Mouse (Mus musculus) midbrain, embryonic 14.5 days (tissue): ENCODE measurements around the gene Senp3. TPM values are rescaled to one million over a fixed set of nuclear protein-coding genes. Genes with fewer than 3 reads are reported as not detected.

ENCODE experiments used
- ATAC-seq: fragments of 200-750 bp; cut with Nextera tagmentation; 2 replicates; pipeline ENCODE4 v1.8.0; 2017; ENCODE audit warnings: moderate number of reproducible peaks, moderate library complexity; ENCODE audit not compliant: low FRiP score, low TSS enrichment
- DNase-seq: peaks from one replicate; pipeline ENCODE4 v3.0.0-alpha.2; 2015
- H3K27ac ChIP-seq: fragments of 300-500 bp; sonication (generic); replicated peaks from 2 replicates; pipeline ENCODE4 v1.5.1; 2014; ENCODE audit warnings: mild to moderate bottlenecking, low read depth, low read length, moderate library complexity
- H3K27me3 ChIP-seq: fragments of 300-500 bp; sonication (generic); 2 replicates; pipeline ENCODE4 v1.6.1; 2014; ENCODE audit warnings: low read length, control low read depth, mixed read lengths; ENCODE audit not compliant: control insufficient read depth, insufficient read depth
- H3K36me3 ChIP-seq: fragments of 300-500 bp; sonication (generic); 2 replicates; pipeline ENCODE4 v1.6.1; 2014; ENCODE audit warnings: low read length, control low read depth; ENCODE audit not compliant: control insufficient read depth, insufficient read depth
- H3K4me1 ChIP-seq: fragments of 300-500 bp; sonication (generic); 2 replicates; pipeline ENCODE4 v1.6.1; 2014; ENCODE audit warnings: mild to moderate bottlenecking, antibody characterized with exemption, low read length, control low read depth; ENCODE audit not compliant: control insufficient read depth, insufficient read depth
- H3K4me2 ChIP-seq: fragments of 300-500 bp; sonication (generic); 2 replicates; pipeline ENCODE4 v1.6.1; 2014; ENCODE audit warnings: mild to moderate bottlenecking, low read length, moderate library complexity
- H3K4me3 ChIP-seq: fragments of 300-500 bp; sonication (generic); replicated peaks from 2 replicates; pipeline ENCODE4 v1.5.1; 2014; ENCODE audit warnings: low read depth, low read length
- H3K9ac ChIP-seq: fragments of 300-500 bp; sonication (generic); replicated peaks from 2 replicates; pipeline ENCODE4 v1.6.1; 2014; ENCODE audit warnings: mild to moderate bottlenecking, low read length, moderate library complexity
- H3K9me3 ChIP-seq: fragments of 300-500 bp; sonication (generic); 2 replicates; pipeline ENCODE4 v1.6.1; 2016; ENCODE audit warnings: low read length, control low read depth, mixed read lengths; ENCODE audit not compliant: control insufficient read depth
- WGBS: fragments of 180-500 bp; shearing (Covaris S2); extraction: QIAGEN DNeasy Blood & Tissue Kit; methylation state at CpG from one replicate; pipeline ENCODE4 v1.1.7; 2014; 5-methylcytosine and 5-hydroxymethylcytosine counted together
- polyA plus RNA-seq: library from polyadenylated mRNA; unstranded; fragments of >200 nt; fragmentation: Nextera tagmentation; extraction: Ambion mirVana; gene quantifications from 2 replicates; pipeline ENCODE4 v1.2.1, GENCODE M21; 2014

The Senp3 gene
- polyA plus RNA-seq, 1 experiment from 2014 or later: 103 TPM

DNA sequence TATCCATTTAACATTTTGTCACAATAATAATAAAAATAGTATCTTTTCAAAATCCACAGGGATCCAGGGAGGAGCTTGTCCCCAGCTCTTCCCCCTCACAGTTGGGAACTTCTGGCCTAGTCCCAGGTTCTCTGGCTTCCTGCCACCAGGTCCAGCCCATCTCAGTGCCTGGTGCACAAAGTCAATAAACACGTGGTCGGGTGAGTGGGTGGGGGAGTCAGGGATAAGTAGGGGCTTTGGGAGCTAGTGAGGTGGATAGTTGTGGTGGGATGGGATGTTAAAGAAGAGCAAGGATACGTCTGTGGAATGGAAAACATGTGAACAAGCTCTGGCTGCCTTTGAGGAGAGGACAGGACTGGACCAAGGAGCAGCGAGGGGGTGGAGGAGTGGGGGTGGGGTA is 4.5 kb upstream of the Senp3 start:
- Histone ChIP-seq H3K27ac (no peak overlapping the region), H3K27me3 (no peaks in the 10 kb centered on the region), H3K9ac (no peak overlapping the region), H3K9me3 (no peaks in the 10 kb centered on the region), H3K4me2 (no peak overlapping the region), H3K4me1 (peaks cover 7% of the 10 kb centered on the region), H3K36me3 (no peaks in the 10 kb centered on the region), H3K4me3 (no peak overlapping the region)
- 20% methylated on average over 4 of the region's 4 CpGs for WGBS
- no peak for ATAC-seq
- DNase-seq: peak; percentile 50

DNA sequence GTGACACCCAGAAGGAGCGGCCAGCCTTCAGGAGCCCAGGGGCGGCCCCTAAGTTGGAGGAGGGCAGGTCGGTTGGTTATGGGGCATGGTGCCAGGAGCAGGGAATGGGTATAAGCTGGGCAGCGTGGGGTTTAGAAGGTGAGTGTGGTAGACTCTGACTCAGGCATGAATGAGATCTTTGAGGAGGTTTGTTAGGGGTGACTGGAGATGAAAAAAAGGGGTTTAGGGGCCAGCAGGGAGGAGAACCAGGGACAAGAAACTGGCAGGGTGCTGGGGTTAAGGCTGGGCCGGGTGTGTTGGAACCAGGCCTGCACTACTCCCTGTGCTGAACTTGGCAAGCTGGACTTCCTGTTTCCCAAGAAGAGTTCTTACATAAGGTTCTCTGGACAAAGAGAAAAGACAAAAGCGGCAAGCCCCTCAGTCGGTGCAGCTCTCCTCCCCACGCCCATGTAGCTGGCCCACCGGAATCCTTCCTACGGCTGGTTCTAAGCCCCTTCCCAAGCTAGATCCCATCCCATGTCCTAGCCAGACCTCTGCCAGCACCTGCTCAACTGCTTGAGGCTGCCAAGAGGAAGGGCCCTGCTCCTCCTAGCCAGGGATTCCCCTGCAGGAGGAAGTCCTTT is 3.8 kb upstream of the Senp3 start, which contains the start of gene Tnfsf13:
Tnfsf13 (minus strand) TSS at position 259 of the 623 bp plus-strand sequence.
- Histone ChIP-seq H3K27ac (no peak within 1 kb of the TSS), H3K4me3 (no peak within 1 kb of the TSS), H3K27me3 (no peaks in the 10 kb centered on the region), H3K4me2 (no peak within 1 kb of the TSS), H3K4me1 (peaks cover 13% of the 10 kb centered on the region), H3K9ac (0 out of 2 replicates have a peak within 1 kb of the TSS, but pooled peaks have one; percentile 21), H3K9me3 (no peaks in the 10 kb centered on the region), H3K36me3 (no peaks in the 10 kb centered on the region)
- ATAC-seq (no peak), DNase-seq (no peak)
- 57% methylated on average over 10 of the region's 10 CpGs for WGBS

DNA sequence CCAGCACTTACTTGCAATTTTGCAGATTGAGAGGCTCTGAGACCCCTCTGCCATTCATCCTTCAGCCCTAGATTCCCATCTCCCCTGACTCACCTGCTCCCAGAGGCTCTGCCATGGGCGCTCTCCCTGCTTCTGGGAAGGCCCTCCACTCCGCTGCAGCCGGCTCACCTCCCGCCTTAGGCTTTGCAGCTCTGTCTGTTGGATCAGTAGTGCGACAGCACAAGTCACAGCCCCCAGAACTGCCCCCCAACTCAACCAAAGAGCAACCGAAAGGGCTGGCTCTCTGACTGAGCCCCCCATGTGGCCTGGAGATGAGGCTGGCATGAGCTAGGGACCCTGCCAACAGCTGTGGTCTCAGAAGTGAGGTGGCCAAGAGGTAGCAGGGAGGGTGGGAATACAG is 3.1 kb upstream of the Senp3 start:
- H3K36me3 ChIP-seq: peaks cover 4% of the 10 kb centered on the region; the same call in 1 of the 2 replicates
- H3K9ac ChIP-seq: no peak overlapping the region
- 84% methylated on average over 6 of the region's 6 CpGs for WGBS
- H3K27ac ChIP-seq: no peak overlapping the region
- H3K27me3 ChIP-seq: no peaks in the 10 kb centered on the region
- no peak for DNase-seq
- H3K4me2 ChIP-seq: no peak overlapping the region
- H3K9me3 ChIP-seq: no peaks in the 10 kb centered on the region
- H3K4me1 ChIP-seq: peaks cover 18% of the 10 kb centered on the region
- ATAC-seq: no peak
- no peak overlapping the region for H3K4me3 ChIP-seq

DNA sequence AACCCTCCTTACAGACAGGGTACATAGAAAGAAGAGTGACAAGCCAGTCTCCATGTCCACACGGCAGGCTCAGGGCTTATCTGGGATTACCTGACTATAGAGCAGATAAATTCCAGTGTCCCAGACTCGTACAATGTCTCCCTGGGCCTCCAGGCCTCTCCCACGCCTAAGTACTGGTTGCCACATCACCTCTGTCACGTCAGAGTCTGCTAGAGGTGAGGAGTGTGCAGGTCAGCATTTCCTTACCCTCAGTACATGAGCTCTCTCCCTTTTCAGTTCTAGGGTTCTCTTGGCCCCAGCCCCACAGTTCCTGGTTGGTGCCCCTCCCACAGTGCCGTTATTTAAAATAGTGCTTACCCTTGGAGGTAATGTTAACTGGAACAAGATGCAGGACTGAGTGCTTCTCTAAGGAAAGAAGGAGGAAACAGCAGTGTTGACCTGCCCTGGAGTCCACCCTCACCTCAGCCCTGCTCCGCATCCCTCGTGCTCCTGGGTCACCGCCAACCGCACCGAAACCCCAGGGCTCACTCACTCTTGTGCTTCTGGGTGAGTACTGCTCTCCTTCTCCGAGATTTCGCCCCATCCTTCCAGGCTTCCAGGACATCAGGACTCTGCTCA is 2.4 kb upstream of the Senp3 start:
- Histone ChIP-seq H3K27me3 (no peaks in the 10 kb centered on the region), H3K4me3 (no peak overlapping the region), H3K36me3 (peaks cover 8% of the 10 kb centered on the region; the same call in 1 of the 2 replicates), H3K4me2 (no peak overlapping the region), H3K27ac (no peak overlapping the region), H3K4me1 (peaks cover 18% of the 10 kb centered on the region), H3K9me3 (no peaks in the 10 kb centered on the region), H3K9ac (no peak overlapping the region)
- ATAC-seq: no peak
- no peak for DNase-seq
- WGBS: 83% methylated on average over 12 of the region's 12 CpGs

DNA sequence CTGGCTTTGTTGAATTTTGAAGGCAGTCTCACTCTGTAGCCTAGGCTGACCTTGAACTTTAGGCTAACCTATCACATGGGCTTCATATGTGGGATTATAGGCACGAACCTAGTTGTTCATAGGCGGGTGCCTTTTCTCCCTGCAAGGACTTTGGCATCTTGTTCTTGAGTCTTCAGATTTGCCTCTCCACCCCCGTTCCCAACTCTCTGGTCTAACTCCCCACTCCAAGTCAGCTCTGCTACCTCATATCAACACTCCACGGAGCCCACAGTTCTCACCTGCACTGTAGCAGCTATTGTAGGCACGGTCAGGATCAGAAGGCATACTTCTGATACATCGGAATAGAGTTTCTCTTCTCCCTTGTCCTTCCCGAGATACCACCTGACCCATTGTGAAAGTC is 1.7 kb upstream of the Senp3 start:
- 82% methylated on average over 7 of the region's 7 CpGs for WGBS
- DNase-seq: no peak
- H3K4me2 ChIP-seq: peak overlapping the region; percentile 93
- H3K9ac ChIP-seq: no peak overlapping the region; the same call in 1 of the 2 replicates
- ATAC-seq: no peak
- H3K4me1 ChIP-seq: peaks cover 18% of the 10 kb centered on the region
- H3K27ac ChIP-seq: peak overlapping the region; percentile 86; the same call in 1 of the 2 replicates
- peaks cover 10% of the 10 kb centered on the region for H3K36me3 ChIP-seq
- H3K27me3 ChIP-seq: no peaks in the 10 kb centered on the region
- peak overlapping the region; percentile 19; the same call in 1 of the 2 replicates for H3K4me3 ChIP-seq
- H3K9me3 ChIP-seq: no peaks in the 10 kb centered on the region

DNA sequence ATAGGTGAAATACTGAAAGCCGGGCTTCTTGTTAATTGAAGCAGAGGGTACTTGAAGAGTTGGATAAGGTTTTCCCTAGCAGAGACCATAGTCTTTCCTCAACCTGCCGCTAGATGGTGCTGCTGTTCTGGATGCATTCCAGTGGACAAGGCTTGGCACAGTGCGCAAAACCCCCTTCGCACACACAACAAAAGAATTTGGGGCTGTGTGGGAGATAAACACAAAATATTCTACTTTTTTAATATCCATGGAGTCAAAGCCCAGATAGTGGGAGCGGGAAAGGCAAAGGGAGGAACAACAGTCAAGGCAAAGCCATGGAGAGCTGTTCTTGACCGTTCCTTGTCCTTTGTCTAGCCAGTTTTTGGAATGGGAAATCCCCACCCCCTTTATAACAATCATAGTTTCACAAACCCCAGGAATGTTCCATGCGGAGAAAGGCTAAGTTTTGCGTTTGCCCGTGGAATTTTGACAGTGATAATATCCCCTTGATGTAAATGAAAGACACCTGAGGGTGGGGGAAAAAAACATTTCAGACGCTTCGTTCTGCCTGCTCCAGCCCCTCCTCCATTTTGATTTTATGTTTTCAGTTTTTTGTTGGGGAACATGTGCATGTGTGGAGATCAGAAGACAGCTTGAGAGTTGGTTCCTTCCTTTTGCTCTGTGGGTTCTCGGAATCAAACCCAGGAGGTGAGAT is 1.1 kb upstream of the Senp3 start:
- ATAC-seq: 0 out of 2 replicates have a peak, but pooled peaks have one; percentile 61
- peaks cover 18% of the 10 kb centered on the region for H3K4me1 ChIP-seq
- DNase-seq: peak; percentile 97
- H3K4me3 ChIP-seq: peak overlapping the region; percentile 19
- H3K9me3 ChIP-seq: no peaks in the 10 kb centered on the region
- peak overlapping the region; percentile 86 for H3K27ac ChIP-seq
- H3K9ac ChIP-seq: peak overlapping the region; percentile 47
- peaks cover 16% of the 10 kb centered on the region for H3K36me3 ChIP-seq
- WGBS: 18% methylated on average over 12 of the region's 12 CpGs
- H3K4me2 ChIP-seq: peak overlapping the region; percentile 93
- H3K27me3 ChIP-seq: no peaks in the 10 kb centered on the region

DNA sequence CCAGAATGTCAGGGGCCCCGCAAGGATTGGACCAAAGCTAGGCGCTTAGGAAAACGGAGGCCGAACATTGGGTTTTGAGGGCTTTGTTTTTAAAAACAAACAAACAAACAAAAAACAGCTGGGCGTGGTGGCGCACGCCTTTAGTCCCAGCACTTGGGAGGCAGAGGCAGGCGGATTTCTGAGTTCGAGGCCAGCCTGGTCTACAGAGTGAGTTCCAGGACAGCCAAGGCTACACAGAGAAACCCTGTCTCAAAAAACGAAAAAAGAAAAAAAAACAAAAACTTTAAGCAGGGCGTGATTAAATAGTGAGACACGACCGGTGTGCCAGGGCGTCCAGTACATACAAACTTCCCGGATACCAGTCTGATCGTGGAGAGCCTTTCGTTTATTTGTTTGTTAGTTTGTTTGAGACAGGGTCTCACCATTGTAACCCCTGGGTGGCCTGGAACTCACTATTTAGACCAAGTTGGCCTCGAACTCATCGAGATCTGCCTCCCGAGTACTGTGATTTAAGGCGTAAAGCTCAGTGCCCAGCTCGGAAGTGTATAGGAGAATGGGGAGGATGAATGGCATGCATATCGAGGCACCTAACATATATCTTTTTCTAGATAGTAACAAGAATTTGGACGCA is 440 bp upstream of the Senp3 start:
- Histone ChIP-seq H3K9ac (peak overlapping the region; percentile 76; the same call in 1 of the 2 replicates), H3K27ac (peak overlapping the region; percentile 86), H3K4me2 (peak overlapping the region; percentile 93), H3K4me1 (peaks cover 18% of the 10 kb centered on the region), H3K27me3 (no peaks in the 10 kb centered on the region), H3K36me3 (peaks cover 22% of the 10 kb centered on the region), H3K9me3 (no peaks in the 10 kb centered on the region), H3K4me3 (peak overlapping the region; percentile 82)
- ATAC-seq (peak; percentile 16; the same call in 1 of the 2 replicates), DNase-seq (no peak)
- 26% methylated on average over 24 of the region's 24 CpGs for WGBS

DNA sequence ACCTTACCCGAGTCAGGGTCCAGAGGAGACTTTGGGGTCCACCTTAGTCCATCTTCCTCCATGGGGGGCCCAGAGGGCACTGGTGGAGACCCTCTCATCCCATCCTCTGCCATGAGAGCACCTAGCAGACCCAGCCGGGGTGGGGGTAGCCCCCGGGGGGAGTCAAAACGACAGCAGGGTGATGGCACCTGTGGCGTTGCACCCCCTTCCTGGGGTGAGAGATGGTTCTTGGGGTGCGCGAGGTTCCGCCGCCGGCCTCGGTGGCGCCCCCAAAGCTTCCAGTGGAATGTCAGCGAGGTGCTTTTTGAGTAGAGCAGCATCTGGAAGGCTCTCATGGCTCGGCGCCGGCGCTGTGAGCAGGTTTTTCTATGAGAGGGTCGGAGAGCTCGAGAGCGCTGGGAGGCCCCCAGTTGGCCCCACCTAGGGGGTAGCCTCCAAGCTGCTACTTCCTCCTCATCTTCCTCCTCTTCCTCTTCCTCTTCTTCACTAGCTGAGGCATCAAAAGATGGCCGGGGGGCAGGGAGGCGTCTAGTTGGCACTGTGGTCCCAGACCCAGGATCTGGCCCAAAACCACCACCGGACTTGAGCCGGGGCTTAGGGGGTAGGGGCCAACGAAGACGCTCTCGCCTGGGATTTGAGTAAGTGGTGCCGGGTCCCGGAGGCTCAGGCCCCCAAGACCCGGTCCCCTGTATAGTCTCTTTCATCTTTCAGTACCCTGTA is 1.6 kb downstream of the Senp3 start:
- H3K27me3 ChIP-seq: no peaks in the 10 kb centered on the region
- WGBS: 95% methylated on average over 30 of the region's 30 CpGs
- peaks cover 42% of the 10 kb centered on the region for H3K36me3 ChIP-seq
- ATAC-seq: no peak
- H3K9me3 ChIP-seq: no peaks in the 10 kb centered on the region
- no peak for DNase-seq
- H3K4me3 ChIP-seq: no peak overlapping the region
- H3K4me1 ChIP-seq: peaks cover 18% of the 10 kb centered on the region
- 0 out of 2 replicates have a peak overlapping the region, but pooled peaks have one; percentile 76 for H3K9ac ChIP-seq
- H3K27ac ChIP-seq: no peak overlapping the region
- H3K4me2 ChIP-seq: peak overlapping the region; percentile 93
